Mouse (Mus musculus): Measurements from ENCODE around the gene Pld3. TPM values are rescaled to one million over a fixed set of nuclear protein-coding genes. Genes with fewer than 3 reads are reported as not detected.

Pld3 gene
- polyA plus RNA-seq (2012; ENCODE audit: low replicate concordance) = 113 and 198 TPM in 2 replicates

GRCm38 (mm10) chr7:27552931-27553513, at the start of gene Pld3, which contains the start of gene 2310022A10Rik:
Gene Pld3, minus strand, starts transcription at chr7:27553218.
Gene 2310022A10Rik, plus strand, starts transcription at chr7:27553233.

GRCm38 (mm10) chr7:27591266-27592216, 38.5 kb upstream of the Pld3 start, which contains the start of gene Akt2:
Gene Akt2, plus strand, starts transcription at chr7:27591552.

GRCm38 (mm10) chr7:27522967-27523366, 30.1 kb downstream of the Pld3 start, which contains the start of gene Hipk4:
Gene Hipk4, plus strand, starts transcription at chr7:27523267.

GRCm38 (mm10) chr7:27499036-27499435, 54.0 kb downstream of the Pld3 start, which contains the start of gene Prx:
Gene Prx, plus strand, starts transcription at chr7:27499324.

GRCm38 (mm10) chr7:27486770-27487697, 66.0 kb downstream of the Pld3 start, which contains the start of gene Sertad1:
Gene Sertad1, plus strand, starts transcription at chr7:27486910.

Other genes starting within 250 kb of the Pld3 start
- 1.6 and 4.7 TPM in 2 replicates for gene Ltbp4, start 215.5 kb downstream of the Pld3 start, polyA plus RNA-seq (2012; ENCODE audit: low replicate concordance)
- gene Shkbp1, start 197.2 kb downstream of the Pld3 start, polyA plus RNA-seq (2012; ENCODE audit: low replicate concordance) = 259 and 317 TPM in 2 replicates
- not detected in 2 replicates for gene Gm20479, start 195.8 kb downstream of the Pld3 start, polyA plus RNA-seq (2012; ENCODE audit: low replicate concordance)
- gene Sptbn4, start 105.5 kb downstream of the Pld3 start, polyA plus RNA-seq (2012; ENCODE audit: low replicate concordance) = 0.42 and 0.73 TPM in 2 replicates
- gene Blvrb, start 105.2 kb downstream of the Pld3 start, polyA plus RNA-seq (2012; ENCODE audit: low replicate concordance) = 108 and 391 TPM in 2 replicates
- 13.7 and 44.3 TPM in 2 replicates for gene Sertad3, start 79.5 kb downstream of the Pld3 start, polyA plus RNA-seq (2012; ENCODE audit: low replicate concordance)
- gene Sertad1, start 66.3 kb downstream of the Pld3 start, polyA plus RNA-seq (2012; ENCODE audit: low replicate concordance) = 59.7 and 115 TPM in 2 replicates
- 0.80 and 1.3 TPM in 2 replicates for gene Prx, start 53.9 kb downstream of the Pld3 start, polyA plus RNA-seq (2012; ENCODE audit: low replicate concordance)
- gene Hipk4, start 30.0 kb downstream of the Pld3 start, polyA plus RNA-seq (2012; ENCODE audit: low replicate concordance) = 0.21 and 0.26 TPM in 2 replicates
- 34.1 and 37.4 TPM in 2 replicates for gene 2310022A10Rik, start within 50 bp of the Pld3 start, polyA plus RNA-seq (2012; ENCODE audit: low replicate concordance)
- 55.1 and 70.8 TPM in 2 replicates for gene Akt2, start 38.3 kb upstream of the Pld3 start, polyA plus RNA-seq (2012; ENCODE audit: low replicate concordance)
- gene Ttc9b, start 100.7 kb upstream of the Pld3 start, polyA plus RNA-seq (2012; ENCODE audit: low replicate concordance) = not detected in 2 replicates
- 27.7 and 48.8 TPM in 2 replicates for gene Map3k10, start 121.4 kb upstream of the Pld3 start, polyA plus RNA-seq (2012; ENCODE audit: low replicate concordance)
- gene Zfp607b, start 136.1 kb upstream of the Pld3 start, polyA plus RNA-seq (2012; ENCODE audit: low replicate concordance) = 0.17 and 0.52 TPM in 2 replicates
- 0.22 and 1.1 TPM in 2 replicates for gene Zfp60, start 178.2 kb upstream of the Pld3 start, polyA plus RNA-seq (2012; ENCODE audit: low replicate concordance)

All from hematopoietic multipotent progenitor cell, adult 10-12 weeks (in vitro differentiated cells).